Mouse (Mus musculus) C2C12 (cell line): ENCODE data around the gene Tdrd7.

Source experiments
- CEBPB ChIP-seq: IDR thresholded peaks from one replicate; pipeline ENCODE4 v1.6.1; 2011; ENCODE audit warnings: low read depth, mild to moderate bottlenecking, control low read depth, moderate library complexity
- CTCF ChIP-seq: IDR thresholded peaks from one replicate; pipeline ENCODE4 v1.5.1; 2011; ENCODE audit not compliant: control insufficient read depth, insufficient read depth, insufficient read length
- MYOG ChIP-seq: IDR thresholded peaks from one replicate; pipeline ENCODE4 v1.6.1; 2011; ENCODE audit not compliant: control insufficient read depth, insufficient read length; ENCODE audit errors: extremely low read depth
- USF1 ChIP-seq: IDR thresholded peaks from one replicate; pipeline ENCODE4 v1.6.1; 2011; ENCODE audit warnings: low read depth, mild to moderate bottlenecking, control low read depth, moderate library complexity

- TF ChIP-seq CTCF (no peak), USF1 (no peak), CEBPB (no peak), MYOG (no peak)
Measured at GRCm38 (mm10) chr4:46080261-46080660, 115.1 kb downstream of the Tdrd7 start.
